Mouse (Mus musculus) CH12.LX (cell line): ENCODE measurements at regions not wholly inside any gene's neighbourhood (a gene's known extent, or its start where the extent isn't known, plus 50 kb on each side); places are given as distances from the start of the nearest gene placed in this dataset.

Source experiments
- DNase-seq: peaks from one replicate; pipeline ENCODE4 v3.0.0-alpha.2; 2013; ENCODE audit errors: extremely low read depth
- H3K27ac ChIP-seq: 2 replicates; pipeline ENCODE4 v1.5.1; 2012; ENCODE audit warnings: low read depth, mild to moderate bottlenecking, control low read depth, moderate library complexity; ENCODE audit not compliant: insufficient read depth
- H3K27me3 ChIP-seq: replicated peaks from 2 replicates; pipeline ENCODE3; 2012; ENCODE audit warnings: inconsistent platforms
- H3K36me3 ChIP-seq, 2 experiments: replicated peaks in 1 of 2; 2 replicates each; pipeline versions ENCODE3 to v1.6.1; 2012; ENCODE audit warnings: inconsistent platforms in 1 of 2, low read length in 1 of 2, mild to moderate bottlenecking in 1 of 2, mixed read lengths in 1 of 2, moderate library complexity in 1 of 2; ENCODE audit not compliant: control insufficient read depth in 1 of 2, insufficient read depth in 1 of 2
- H3K4me1 ChIP-seq, 2 experiments: 2 replicates each; pipeline ENCODE4 v1.6.1; 2012; ENCODE audit warnings: inconsistent platforms in 1 of 2, moderate library complexity in 1 of 2; ENCODE audit not compliant: insufficient read depth in 2 of 2, control insufficient read depth in 1 of 2
- H3K4me2 ChIP-seq: 2 replicates; pipeline ENCODE4 v1.6.1; 2012; ENCODE audit warnings: low read depth, mild to moderate bottlenecking, control low read depth; ENCODE audit not compliant: poor library complexity, insufficient read depth, severe bottlenecking
- H3K4me3 ChIP-seq, 3 experiments: fragments of 150-350 bp in 1 of 3; sonication (generic) in 1 of 3; replicated peaks in 1 of 3; 2 replicates each; pipeline versions ENCODE3 to v1.5.1; 2011 to 2012; ENCODE audit warnings: low read depth in 2 of 3, low read length in 2 of 3, mild to moderate bottlenecking in 2 of 3, moderate library complexity in 2 of 3, control low read depth in 1 of 3, improper control_type of control experiment in 1 of 3, inconsistent platforms in 1 of 3, mixed read lengths in 1 of 3; ENCODE audit not compliant: poor library complexity in 1 of 3
- H3K79me2 ChIP-seq: replicated peaks from 2 replicates; pipeline ENCODE4 v1.6.1; 2012; ENCODE audit warnings: mild to moderate bottlenecking, moderate library complexity; ENCODE audit not compliant: control insufficient read depth, poor library complexity, insufficient read depth, severe bottlenecking; ENCODE audit errors: extremely low read depth
- H3K9ac ChIP-seq: 2 replicates; pipeline ENCODE4 v1.6.1; 2012; ENCODE audit warnings: low read depth, mild to moderate bottlenecking, control low read depth, moderate library complexity; ENCODE audit not compliant: insufficient read depth
- H3K9me3 ChIP-seq: replicated peaks from 2 replicates; pipeline ENCODE3; 2012; ENCODE audit warnings: low read length, inconsistent platforms, mixed read lengths
- CHD1 ChIP-seq: IDR thresholded peaks from 2 replicates; pipeline ENCODE4 v1.6.1; 2012; ENCODE audit warnings: low read depth, low read length, improper control_type of control experiment, inconsistent platforms
- E2F4 ChIP-seq: IDR thresholded peaks from 2 replicates; pipeline ENCODE4 v1.6.1; 2011; ENCODE audit warnings: low read depth, low read length, improper control_type of control experiment; ENCODE audit not compliant: insufficient replicate concordance
- EP300 ChIP-seq: IDR thresholded peaks from 2 replicates; pipeline ENCODE4 v1.6.1; 2011; ENCODE audit warnings: low read length, improper control_type of control experiment
- HCFC1 ChIP-seq: IDR thresholded peaks from 2 replicates; pipeline ENCODE4 v1.6.1; 2012; ENCODE audit warnings: low read depth, mild to moderate bottlenecking, inconsistent platforms, low read length, improper control_type of control experiment
- JUND ChIP-seq: conservative IDR thresholded peaks from 2 replicates; pipeline ENCODE4 v1.6.1; 2011; ENCODE audit warnings: low read depth, low read length, improper control_type of control experiment
- KAT2A ChIP-seq: IDR thresholded peaks from 2 replicates; pipeline ENCODE4 v1.6.1; 2012; ENCODE audit warnings: low read length, improper control_type of control experiment, inconsistent platforms; ENCODE audit not compliant: insufficient replicate concordance
- MAFK ChIP-seq: IDR thresholded peaks from 2 replicates; pipeline ENCODE4 v1.6.1; 2011; ENCODE audit warnings: low read length, improper control_type of control experiment; ENCODE audit not compliant: insufficient replicate concordance
- MAX ChIP-seq: IDR thresholded peaks from 2 replicates; pipeline ENCODE4 v1.6.1; 2011; ENCODE audit warnings: low read length, improper control_type of control experiment
- MAZ ChIP-seq: IDR thresholded peaks from 2 replicates; pipeline ENCODE4 v1.6.1; 2012; ENCODE audit warnings: low read depth, mild to moderate bottlenecking, inconsistent platforms, low read length, improper control_type of control experiment, moderate library complexity
- NRF1 ChIP-seq: IDR thresholded peaks from 2 replicates; pipeline ENCODE4 v1.6.1; 2014; ENCODE audit warnings: low read depth, mild to moderate bottlenecking, inconsistent platforms, low read length, improper control_type of control experiment, moderate library complexity
- POLR2A ChIP-seq: IDR thresholded peaks from 2 replicates; pipeline ENCODE4 v1.6.1; 2011; ENCODE audit warnings: low read depth, mild to moderate bottlenecking, improper control_type of control experiment, low read length
- POLR2AphosphoS2 ChIP-seq: IDR thresholded peaks from 2 replicates; pipeline ENCODE4 v1.6.1; 2011; ENCODE audit warnings: low read depth, low read length, improper control_type of control experiment
- RAD21 ChIP-seq: IDR thresholded peaks from 2 replicates; pipeline ENCODE4 v1.6.1; 2011; ENCODE audit warnings: low read depth, mild to moderate bottlenecking, low read length, improper control_type of control experiment, moderate library complexity
- TBP ChIP-seq: conservative IDR thresholded peaks from 2 replicates; pipeline ENCODE4 v1.6.1; 2011; ENCODE audit warnings: low read depth, low read length, improper control_type of control experiment
- TCF12 ChIP-seq: IDR thresholded peaks from 2 replicates; pipeline ENCODE4 v1.6.1; 2014; ENCODE audit warnings: low read depth, mild to moderate bottlenecking, inconsistent platforms, low read length, improper control_type of control experiment
- UBTF ChIP-seq: IDR thresholded peaks from 2 replicates; pipeline ENCODE4 v1.6.1; 2012; ENCODE audit warnings: low read depth, mild to moderate bottlenecking, inconsistent platforms, low read length, improper control_type of control experiment, moderate library complexity
- USF2 ChIP-seq: conservative IDR thresholded peaks from 2 replicates; pipeline ENCODE4 v1.6.1; 2011; ENCODE audit warnings: low read depth, low read length, improper control_type of control experiment
- ZC3H11A ChIP-seq: IDR thresholded peaks from 2 replicates; pipeline ENCODE4 v1.6.1; 2012; ENCODE audit warnings: low read depth, mild to moderate bottlenecking, inconsistent platforms, low read length, improper control_type of control experiment
- ZKSCAN1 ChIP-seq: IDR thresholded peaks from 2 replicates; pipeline ENCODE4 v1.6.1; 2012; ENCODE audit warnings: low read depth, inconsistent platforms, low read length, improper control_type of control experiment, borderline replicate concordance
- ZNF384 ChIP-seq: IDR thresholded peaks from 2 replicates; pipeline ENCODE4 v1.6.1; 2012; ENCODE audit warnings: low read depth, low read length, improper control_type of control experiment, inconsistent platforms
- dilution Hi-C: fragments of 300-500 bp; cut with MboI; formaldehyde crosslinking; loops from 2 replicates; pipeline ENCODE4 v1.14.3; 2020; ENCODE audit warnings: low sequenced_read_pairs; ENCODE audit not compliant: extremely low pct_unique_long_range_greater_than_20kb, extremely low pct_ligation_motif_present
- in situ Hi-C: fragments of 300-500 bp; cut with MboI; formaldehyde crosslinking; loops from 3 replicates; pipeline ENCODE4 v1.14.3; 2019; ENCODE audit warnings: low sequenced_read_pairs, low pct_ligation_motif_present, low pct_unique_long_range_greater_than_20kb, mixed read lengths

- Histone ChIP-seq H3K79me2 (no peaks in the 10 kb centered on the region), H3K36me3 (no peaks in the 10 kb centered on the region), H3K9ac (no peak overlapping the region), H3K27ac (no peak overlapping the region), H3K4me3 (no peak overlapping the region), H3K27me3 (peaks cover 53% of the 10 kb centered on the region), H3K4me1 (no peaks in the 10 kb centered on the region), H3K9me3 (peaks cover 7% of the 10 kb centered on the region), H3K4me2 (no peak overlapping the region)
- dilution Hi-C loops, result no loop called here
- no peak for DNase-seq
- TF ChIP-seq USF2 (no peak), MAX (no peak), ZC3H11A (no peak), MAZ (no peak), TBP (no peak), MAFK (no peak)
- in situ Hi-C loops, result no loop called here
Observed at GRCm38 (mm10) chr11:52678259-52678658, 86.2 kb upstream of the Fstl4 start.

- Histone ChIP-seq H3K27ac (no peak overlapping the region), H3K9ac (no peak overlapping the region), H3K27me3 (peaks cover 49% of the 10 kb centered on the region), H3K9me3 (peaks cover 10% of the 10 kb centered on the region), H3K4me3 (no peak overlapping the region), H3K79me2 (no peaks in the 10 kb centered on the region), H3K36me3 (no peaks in the 10 kb centered on the region), H3K4me1 (no peaks in the 10 kb centered on the region)
- in situ Hi-C loops, result no loop called here
- TF ChIP-seq KAT2A (no peak), E2F4 (no peak), NRF1 (no peak), TBP (no peak), EP300 (no peak), RAD21 (no peak), ZNF384 (no peak), POLR2A (no peak), TCF12 (no peak), HCFC1 (no peak), UBTF (no peak), MAFK (no peak), CHD1 (no peak), POLR2AphosphoS2 (no peak), USF2 (no peak), ZKSCAN1 (no peak), JUND (no peak)
- TF ChIP-seq, all 38 proteins: peak for 0
- dilution Hi-C loops, result no loop called here
- no peak for DNase-seq
- no peak overlapping the region for H3K4me2 ChIP-seq
Observed at GRCm38 (mm10) chr11:52685436-52685835, 79.0 kb upstream of the Fstl4 start.
